Mouse (Mus musculus): Measurements from ENCODE around the gene Msh5.

Gene Msh5

GRCm38 (mm10) chr17:35077786-35078233, 31.3 kb upstream of the Msh5 start, which contains the start of gene Ly6g6d:
Gene Ly6g6d (minus strand): TSS chr17:35078065.
- peak; percentile 42 for DNase-seq (ENCODE audit: low read depth, low spot score)
- no peaks in the 10 kb centered on the region; the same call in 1 of the 2 replicates for H3K27me3 ChIP-seq (ENCODE audit: control insufficient read depth, insufficient read depth, low read length, poor library complexity, severe bottlenecking)
- H3K36me3 ChIP-seq (ENCODE audit: control insufficient read depth, insufficient read depth, low read length, poor library complexity, severe bottlenecking) = no peaks in the 10 kb centered on the region

GRCm38 (mm10) chr17:35077285-35077684, 30.7 kb upstream of the Msh5 start:
- no peak for DNase-seq (ENCODE audit: low read depth, low spot score)
- no peaks in the 10 kb centered on the region; the same call in 1 of the 2 replicates for H3K27me3 ChIP-seq (ENCODE audit: control insufficient read depth, insufficient read depth, low read length, poor library complexity, severe bottlenecking)

GRCm38 (mm10) chr17:35076507-35077176, 30.1 kb upstream of the Msh5 start, which contains the start of gene Ly6g6e:
Gene Ly6g6e (plus strand): TSS chr17:35076902.
- DNase-seq (ENCODE audit: low read depth, low spot score) = no peak
- Histone ChIP-seq H3K27me3 (ENCODE audit: control insufficient read depth, insufficient read depth, low read length, poor library complexity, severe bottlenecking) (no peaks in the 10 kb centered on the region; the same call in 1 of the 2 replicates), H3K36me3 (ENCODE audit: control insufficient read depth, insufficient read depth, low read length, poor library complexity, severe bottlenecking) (no peaks in the 10 kb centered on the region)

More at GRCm38 (mm10) chr17:35077285-35077684, 30.7 kb upstream of the Msh5 start:
- H3K36me3 ChIP-seq (ENCODE audit: control insufficient read depth, insufficient read depth, low read length, poor library complexity, severe bottlenecking) = no peaks in the 10 kb centered on the region

- Histone ChIP-seq H3K36me3 (ENCODE audit: control insufficient read depth, insufficient read depth, low read length, poor library complexity, severe bottlenecking) (no peaks in the 10 kb centered on the region), H3K27me3 (ENCODE audit: control insufficient read depth, insufficient read depth, low read length, poor library complexity, severe bottlenecking) (no peaks in the 10 kb centered on the region; the same call in 1 of the 2 replicates)
- no peak for DNase-seq (ENCODE audit: low read depth, low spot score)
These were observed 27.6 kb upstream of the Msh5 start for GRCm38 (mm10) chr17:35074097-35074496.

GRCm38 (mm10) chr17:35071454-35071853, 24.9 kb upstream of the Msh5 start:
- Histone ChIP-seq H3K36me3 (ENCODE audit: control insufficient read depth, insufficient read depth, low read length, poor library complexity, severe bottlenecking) (no peaks in the 10 kb centered on the region), H3K27me3 (ENCODE audit: control insufficient read depth, insufficient read depth, low read length, poor library complexity, severe bottlenecking) (no peaks in the 10 kb centered on the region)
- no peak for DNase-seq (ENCODE audit: low read depth, low spot score)

GRCm38 (mm10) chr17:35070556-35071229, 24.1 kb upstream of the Msh5 start:
- no peak for DNase-seq (ENCODE audit: low read depth, low spot score)
- H3K36me3 ChIP-seq (ENCODE audit: control insufficient read depth, insufficient read depth, low read length, poor library complexity, severe bottlenecking) = no peaks in the 10 kb centered on the region
- no peaks in the 10 kb centered on the region for H3K27me3 ChIP-seq (ENCODE audit: control insufficient read depth, insufficient read depth, low read length, poor library complexity, severe bottlenecking)

- Histone ChIP-seq H3K27me3 (ENCODE audit: control insufficient read depth, insufficient read depth, low read length, poor library complexity, severe bottlenecking) (no peaks in the 10 kb centered on the region), H3K36me3 (ENCODE audit: control insufficient read depth, insufficient read depth, low read length, poor library complexity, severe bottlenecking) (no peaks in the 10 kb centered on the region)
- DNase-seq (ENCODE audit: low read depth, low spot score) = no peak
These were observed 21.8 kb upstream of the Msh5 start for GRCm38 (mm10) chr17:35068213-35068914.

- DNase-seq (ENCODE audit: low read depth, low spot score) = no peak
- Histone ChIP-seq H3K36me3 (ENCODE audit: control insufficient read depth, insufficient read depth, low read length, poor library complexity, severe bottlenecking) (no peaks in the 10 kb centered on the region), H3K27me3 (ENCODE audit: control insufficient read depth, insufficient read depth, low read length, poor library complexity, severe bottlenecking) (no peaks in the 10 kb centered on the region)
These were observed 19.5 kb upstream of the Msh5 start, which contains the start of gene Mpig6b for GRCm38 (mm10) chr17:35066084-35066483. Gene Mpig6b (minus strand): TSS chr17:35066184.

GRCm38 (mm10) chr17:35064951-35065947, 18.7 kb upstream of the Msh5 start, which contains the start of gene Ly6g6c:
Gene Ly6g6c (plus strand): TSS chr17:35065388.
- no peaks in the 10 kb centered on the region for H3K36me3 ChIP-seq (ENCODE audit: control insufficient read depth, insufficient read depth, low read length, poor library complexity, severe bottlenecking)
- DNase-seq (ENCODE audit: low read depth, low spot score) = peak; percentile 44
- H3K27me3 ChIP-seq (ENCODE audit: control insufficient read depth, insufficient read depth, low read length, poor library complexity, severe bottlenecking) = no peaks in the 10 kb centered on the region

- H3K36me3 ChIP-seq (ENCODE audit: control insufficient read depth, insufficient read depth, low read length, poor library complexity, severe bottlenecking) = no peaks in the 10 kb centered on the region
- DNase-seq (ENCODE audit: low read depth, low spot score) = no peak
- no peaks in the 10 kb centered on the region for H3K27me3 ChIP-seq (ENCODE audit: control insufficient read depth, insufficient read depth, low read length, poor library complexity, severe bottlenecking)
These were observed 17.9 kb upstream of the Msh5 start for GRCm38 (mm10) chr17:35064378-35064877.

GRCm38 (mm10) chr17:35063466-35063865, 16.9 kb upstream of the Msh5 start:
- no peak for DNase-seq (ENCODE audit: low read depth, low spot score)
- Histone ChIP-seq H3K36me3 (ENCODE audit: control insufficient read depth, insufficient read depth, low read length, poor library complexity, severe bottlenecking) (no peaks in the 10 kb centered on the region; the same call in 1 of the 2 replicates), H3K27me3 (ENCODE audit: control insufficient read depth, insufficient read depth, low read length, poor library complexity, severe bottlenecking) (no peaks in the 10 kb centered on the region)

GRCm38 (mm10) chr17:35061299-35061698, 14.8 kb upstream of the Msh5 start:
- no peak for DNase-seq (ENCODE audit: low read depth, low spot score)
- H3K27me3 ChIP-seq (ENCODE audit: control insufficient read depth, insufficient read depth, low read length, poor library complexity, severe bottlenecking) = no peaks in the 10 kb centered on the region
- H3K36me3 ChIP-seq (ENCODE audit: control insufficient read depth, insufficient read depth, low read length, poor library complexity, severe bottlenecking) = peaks cover 5% of the 10 kb centered on the region

GRCm38 (mm10) chr17:35060737-35061297, 14.3 kb upstream of the Msh5 start:
- no peak for DNase-seq (ENCODE audit: low read depth, low spot score)

More at GRCm38 (mm10) chr17:35060737-35061297, 14.3 kb upstream of the Msh5 start:
- Histone ChIP-seq H3K27me3 (ENCODE audit: control insufficient read depth, insufficient read depth, low read length, poor library complexity, severe bottlenecking) (no peaks in the 10 kb centered on the region), H3K36me3 (ENCODE audit: control insufficient read depth, insufficient read depth, low read length, poor library complexity, severe bottlenecking) (peaks cover 5% of the 10 kb centered on the region)

Data from splenic B cell, adult 2 months (primary cell).